In the genomic region with DNA sequence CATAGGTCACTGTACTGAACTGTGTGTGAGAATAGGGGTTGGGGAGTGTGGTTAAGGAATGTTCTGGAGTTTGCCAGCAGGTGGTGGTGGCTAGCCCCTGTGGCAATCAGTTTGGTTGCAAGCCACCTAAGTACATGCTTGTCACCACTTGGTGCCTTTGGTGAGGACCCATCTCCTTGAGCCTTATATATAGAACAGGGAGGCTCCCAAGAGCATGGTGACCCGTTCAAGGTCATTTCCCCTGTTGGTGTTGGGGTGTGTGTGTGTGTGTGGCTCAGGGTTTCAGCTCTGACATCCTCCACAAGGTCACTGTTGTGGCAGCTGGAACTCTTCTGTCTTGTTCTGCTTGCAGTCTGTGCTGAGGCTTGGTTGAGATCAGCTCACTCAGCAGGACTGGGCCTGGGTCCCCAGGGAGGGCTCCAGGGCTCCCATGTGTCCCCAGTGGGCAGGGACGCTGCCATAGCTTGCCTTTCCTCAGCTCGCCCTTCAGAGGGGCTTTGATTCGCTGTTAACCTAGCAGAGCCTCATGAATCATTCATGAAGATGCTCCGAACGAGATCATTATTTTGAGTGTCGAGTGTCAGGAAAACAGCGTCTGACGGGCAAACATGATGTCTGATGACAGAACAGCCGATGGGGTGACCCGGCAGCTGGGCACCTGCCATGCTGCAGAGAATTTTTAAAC, we compare ENCODE assay signal across 14 mouse cellular contexts.
DNase-seq lines count a peak whose midpoint lies in the region; ATAC-seq and TF ChIP-seq lines count a peak whose summit lies in the region.
"Had no signal": no experiment of that assay in that cellular context is flagged by ENCODE, and none has a peak within 500 bp of the region (broad histone marks: within the 10 kb centered on the region; RNA-seq: fewer than 3 reads in every experiment).

No protein-coding gene starts in this region.

- WGBS in forebrain, embryonic 16.5 days, result 12% methylated on average over 11 of the region's 11 CpGs
- 10% methylated on average over 11 of the region's 11 CpGs for WGBS in hindbrain, embryonic 14.5 days
- 15% methylated on average over 11 of the region's 11 CpGs for WGBS in midbrain, postnatal 0 days

- peak; percentile 26 to 30 for DNase-seq in heart, adult 18-20 months
- no peak for DNase-seq in heart, postnatal 4 days
- DNase-seq in hindbrain, embryonic 14.5 days (ENCODE audit: low spot score), result no peak
- DNase-seq in midbrain, postnatal 0 days (ENCODE audit: low spot score), result no peak
- no peak for DNase-seq in urinary bladder, adult 18-20 months (ENCODE audit: low spot score in 2 of 2)
- DNase-seq in lung, adult 18-20 months, result no peak
- DNase-seq in urinary bladder, adult 2 months (ENCODE audit: low spot score), result no peak
- DNase-seq: cerebellum, postnatal 10 days; gastrocnemius, postnatal 14 days; kidney, postnatal 10 days; layer of hippocampus, postnatal 36 days; liver had no signal

- no peak overlapping the region for H3K4me3 ChIP-seq in forebrain, embryonic 16.5 days (replicated peaks; ENCODE audit: low read length)
- H3K4me3 ChIP-seq in hindbrain, embryonic 14.5 days (replicated peaks; ENCODE audit: low read length), result no peak overlapping the region
- no peak overlapping the region for H3K4me3 ChIP-seq in midbrain, postnatal 0 days (ENCODE audit: low read depth, low read length)
- H3K4me3 ChIP-seq: intestine, embryonic 15.5 days had no signal

- H3K9me3 ChIP-seq in forebrain, embryonic 16.5 days (ENCODE audit: control insufficient read depth, low read length), result no peaks in the 10 kb centered on the region
- no peaks in the 10 kb centered on the region for H3K9me3 ChIP-seq in hindbrain, embryonic 14.5 days (ENCODE audit: control insufficient read depth, low read length)
- H3K9me3 ChIP-seq in midbrain, postnatal 0 days (ENCODE audit: low read length), result no peaks in the 10 kb centered on the region
- H3K9me3 ChIP-seq: intestine, embryonic 15.5 days had no signal

- no peak overlapping the region for H3K4me2 ChIP-seq in forebrain, embryonic 16.5 days (ENCODE audit: low read length)
- H3K4me2 ChIP-seq in hindbrain, embryonic 14.5 days (replicated peaks), result no peak overlapping the region
- H3K4me2 ChIP-seq in midbrain, postnatal 0 days (ENCODE audit: low read depth, low read length, poor library complexity, severe bottlenecking), result no peak overlapping the region
- H3K4me2 ChIP-seq: intestine, embryonic 15.5 days had no signal

- TF ChIP-seq CTCF in midbrain, postnatal 0 days (IDR thresholded peaks at IDR 0.05), result peak; percentile 28

- no peak overlapping the region for H3K27ac ChIP-seq in forebrain, embryonic 16.5 days (ENCODE audit: low read length)
- H3K27ac ChIP-seq in hindbrain, embryonic 14.5 days, result peak overlapping the region; percentile 58; the same call in 1 of the 2 replicates
- H3K27ac ChIP-seq in midbrain, postnatal 0 days (ENCODE audit: low read depth, low read length), result no peak overlapping the region
- H3K27ac ChIP-seq: intestine, embryonic 15.5 days had no signal

- 0 out of 2 replicates have a peak, but pooled peaks cover 2% of the 10 kb centered on the region for H3K27me3 ChIP-seq in forebrain, embryonic 16.5 days (replicated peaks; ENCODE audit: control insufficient read depth, insufficient read depth, low read length)
- H3K27me3 ChIP-seq in hindbrain, embryonic 14.5 days (ENCODE audit: control insufficient read depth, insufficient read depth, low read length), result no peaks in the 10 kb centered on the region
- H3K27me3 ChIP-seq in midbrain, postnatal 0 days (ENCODE audit: insufficient read depth, low read length), result no peaks in the 10 kb centered on the region
- H3K27me3 ChIP-seq: intestine, embryonic 15.5 days had no signal

- H3K9ac ChIP-seq in forebrain, embryonic 16.5 days (replicated peaks; ENCODE audit: low read depth, low read length), result no peak overlapping the region
- no peak overlapping the region for H3K9ac ChIP-seq in hindbrain, embryonic 14.5 days
- no peak overlapping the region for H3K9ac ChIP-seq in midbrain, postnatal 0 days (replicated peaks; ENCODE audit: low read length, poor library complexity, severe bottlenecking)
- H3K9ac ChIP-seq: intestine, embryonic 15.5 days had no signal

- H3K36me3 ChIP-seq in forebrain, embryonic 16.5 days (ENCODE audit: control insufficient read depth, insufficient read depth), result no peaks in the 10 kb centered on the region
- no peaks in the 10 kb centered on the region for H3K36me3 ChIP-seq in hindbrain, embryonic 14.5 days (replicated peaks; ENCODE audit: control insufficient read depth, insufficient read depth)
- H3K36me3 ChIP-seq in midbrain, postnatal 0 days (ENCODE audit: insufficient read depth, low read length), result no peaks in the 10 kb centered on the region
- H3K36me3 ChIP-seq: intestine, embryonic 15.5 days had no signal

- peaks cover 12% of the 10 kb centered on the region for H3K4me1 ChIP-seq in forebrain, embryonic 16.5 days (replicated peaks; ENCODE audit: control insufficient read depth, insufficient read depth, low read length)
- peaks cover 24% of the 10 kb centered on the region for H3K4me1 ChIP-seq in hindbrain, embryonic 14.5 days (replicated peaks; ENCODE audit: control insufficient read depth, insufficient read depth, low read length)
- H3K4me1 ChIP-seq in midbrain, postnatal 0 days (ENCODE audit: insufficient read depth, low read length), result peaks cover 11% of the 10 kb centered on the region; the same call in 1 of the 2 replicates
- H3K4me1 ChIP-seq: intestine, embryonic 15.5 days had no signal

- peak; percentile 28; the same call in 1 of the 2 replicates for ATAC-seq in forebrain, embryonic 16.5 days
- ATAC-seq in hindbrain, embryonic 14.5 days (ENCODE audit: low FRiP score), result peak; percentile 63; the same call in 1 of the 2 replicates
- peak; percentile 23; the same call in 1 of the 2 replicates for ATAC-seq in midbrain, postnatal 0 days (ENCODE audit: low FRiP score)
- ATAC-seq: intestine, embryonic 15.5 days had no signal

Comparison
In these comparisons a context has a peak if more than half of its experiments do, and no peak if none do; other contexts are left out.
1. DNase-seq: peak in heart, adult 18-20 months (2 of 2); none in heart, postnatal 4 days (single experiment), hindbrain, embryonic 14.5 days (single experiment), midbrain, postnatal 0 days (single experiment), urinary bladder, adult 18-20 months (0 of 2), lung, adult 18-20 months (0 of 2) and urinary bladder, adult 2 months (single experiment).
2. Peak in every context shown above with its lines, with median percentiles within 50 percentile points of each other: ATAC-seq.